ENCODE assay signal across 11 mouse cellular contexts in genomic region chr3:146768921-146769320, GRCm38 (mm10). TPM values are rescaled to one million over a fixed set of nuclear protein-coding genes. Genes with fewer than 3 reads are reported as not detected.
DNase-seq lines count a peak whose midpoint lies in the region; ATAC-seq and TF ChIP-seq lines count a peak whose summit lies in the region.
"Had no signal": no experiment of that assay in that cellular context is flagged by ENCODE, and none has a peak within 500 bp of the region (broad histone marks: within the 10 kb centered on the region; RNA-seq: fewer than 3 reads in every experiment).

No protein-coding gene starts in this region.

- H3K27ac ChIP-seq in neural tube, embryonic 12.5 days: no peak overlapping the region
- peak overlapping the region; percentile 96 for H3K27ac ChIP-seq in left cerebral cortex, adult 2 months
- H3K27ac ChIP-seq: limb, embryonic 12.5 days had no signal

- intact Hi-C loops in left cerebral cortex, adult 2 months (cut with DNase I): loop anchor here (2.0 to 5.0 kb wide), 3 partner anchors 82 to 202 kb away; partner anchors contain the start of gene Samd13

- TF ChIP-seq CTCF in left cerebral cortex, adult 2 months (IDR thresholded peaks at IDR 0.05): no peak

- H3K4me3 ChIP-seq in neural tube, embryonic 12.5 days: no peak overlapping the region; the same call in 1 of the 2 replicates
- peak overlapping the region; percentile 62 for H3K4me3 ChIP-seq in left cerebral cortex, adult 2 months
- H3K4me3 ChIP-seq: limb, embryonic 12.5 days had no signal

- ATAC-seq in neural tube, embryonic 12.5 days (ENCODE audit: low FRiP score, low read depth): peak; percentile 63
- ATAC-seq: inflammation-experienced regulatory T-cells, adult 6 months had no signal

- H3K4me2 ChIP-seq in neural tube, embryonic 12.5 days (replicated peaks): peak overlapping the region; percentile 39
- H3K4me2 ChIP-seq: limb, embryonic 12.5 days had no signal

- no peaks in the 10 kb centered on the region for H3K27me3 ChIP-seq in neural tube, embryonic 12.5 days (replicated peaks)
- H3K27me3 ChIP-seq: limb, embryonic 12.5 days had no signal

- H3K36me3 ChIP-seq in neural tube, embryonic 12.5 days: 0 out of 2 replicates have a peak, but pooled peaks cover 4% of the 10 kb centered on the region

- no peak for DNase-seq in neural tube, embryonic 10.5 days (ENCODE audit: extremely low spot score, low spot score)
- peak; percentile 64 to 66 for DNase-seq in cerebellum, postnatal 10 days
- peak; percentile 33 to 40 for DNase-seq in left cerebral cortex, adult 2 months (ENCODE audit: extremely low spot score in 1 of 2, low spot score in 2 of 2)
- no peak for DNase-seq in kidney, postnatal 14 days
- DNase-seq in adrenal gland, adult 8-10 months: no peak
- no peak for DNase-seq in lung, postnatal 14 days
- DNase-seq: gastrocnemius, postnatal 14 days; thymus, postnatal 14 days had no signal

- peaks cover 9% of the 10 kb centered on the region; the same call in 1 of the 2 replicates for H3K4me1 ChIP-seq in neural tube, embryonic 12.5 days

- H3K9me3 ChIP-seq in neural tube, embryonic 12.5 days: no peaks in the 10 kb centered on the region
- H3K9me3 ChIP-seq: limb, embryonic 12.5 days had no signal

- H3K9ac ChIP-seq in neural tube, embryonic 12.5 days: no peak overlapping the region
- H3K9ac ChIP-seq: limb, embryonic 12.5 days had no signal

- WGBS in neural tube, embryonic 12.5 days: 60% methylated on average over 3 of the region's 3 CpGs

RNA-seq across cellular contexts. Expression of gene Prkacb, which starts 43.9 kb away (rescaled TPM):
- polyA plus RNA-seq in neural tube, embryonic 12.5 days (2016; fragmentation: Nextera tagmentation; extraction: Ambion mirVana): 98.7 and 99.4 TPM in 2 replicates
- total RNA-seq in left cerebral cortex, adult 2 months (2021): 100 to 1,000 TPM; 425 to 476 TPM
- total RNA-seq in adrenal gland, adult 8-10 months (2022): 100 to 1,000 TPM; 126 to 155 (median 139) TPM

Comparison
In these comparisons a context has a peak if more than half of its experiments do, and no peak if none do; other contexts are left out.
1. DNase-seq: peak in cerebellum, postnatal 10 days (2 of 2) and left cerebral cortex, adult 2 months (2 of 2); none in neural tube, embryonic 10.5 days (single experiment), kidney, postnatal 14 days (single experiment), adrenal gland, adult 8-10 months (single experiment) and lung, postnatal 14 days (single experiment).